Mouse (Mus musculus) spleen, postnatal 14 days (tissue): ENCODE data around the gene Olfr1065.
"Not testable (repeated sequence)": the region's sequence is repeated elsewhere in the genome, so short reads cannot be mapped to it uniquely, and the experiment has no call there.

ENCODE experiments used
- DNase-seq, 2 experiments: peaks; one replicate each; pipeline ENCODE4 v3.0.0; 2021 to 2022; ENCODE audit warnings: low spot score in 2 of 2

The Olfr1065 gene

GRCm38 (mm10) chr2:86450491-86450890 is at the start of gene Olfr1065:
Gene Olfr1065, minus strand, starts transcription at chr2:86450591.
- DNase-seq, result not testable (repeated sequence)

- DNase-seq, result no peak
Measured at GRCm38 (mm10) chr2:86487286-86487685, 36.9 kb upstream of the Olfr1065 start, which contains the start of gene Olfr228. Gene Olfr228, minus strand, starts transcription at chr2:86487386.

DNA sequence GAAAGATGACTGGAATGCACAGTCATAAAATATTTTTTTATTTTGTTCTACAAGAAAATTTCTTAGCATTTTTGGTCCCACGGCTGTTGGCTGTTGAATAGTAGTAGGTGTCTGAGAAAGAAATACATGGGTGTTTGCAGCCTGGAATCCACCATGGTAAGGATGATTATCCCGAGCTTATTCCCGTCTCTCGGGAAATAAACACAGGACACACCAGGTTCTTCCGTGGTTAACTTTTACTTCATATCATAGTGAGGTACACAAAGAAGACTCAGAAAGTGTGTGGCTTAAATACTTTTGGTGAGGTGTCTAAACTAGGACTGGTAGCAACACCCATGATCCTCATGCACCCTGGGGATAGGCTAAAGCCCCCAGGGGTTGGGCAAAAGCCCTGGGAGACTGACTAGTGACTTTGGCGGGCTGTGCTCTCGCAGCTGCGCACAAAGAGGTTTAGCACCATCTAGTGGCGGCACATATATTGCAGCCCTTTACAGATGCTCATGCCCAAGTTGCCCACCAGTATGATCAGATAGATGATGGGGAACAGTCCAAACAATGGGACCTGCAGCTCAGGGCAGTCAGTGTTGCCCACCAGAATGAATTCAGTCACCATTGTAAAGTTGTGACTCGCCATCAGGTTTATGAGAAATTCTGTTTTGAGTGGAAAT is 14.2 kb upstream of the Olfr1065 start:
- DNase-seq, result peak; percentile 2 to 8

GRCm38 (mm10) chr2:86460434-86460833 is 10.0 kb upstream of the Olfr1065 start:
- no peak for DNase-seq

- DNase-seq, result no peak
Measured at GRCm38 (mm10) chr2:86456169-86456568, 5.8 kb upstream of the Olfr1065 start, which contains the start of gene Olfr1066. Gene Olfr1066, minus strand, starts transcription at chr2:86456269.

- DNase-seq, result not testable (repeated sequence)
Measured at GRCm38 (mm10) chr2:86442101-86442500, 8.3 kb downstream of the Olfr1065 start.

DNA sequence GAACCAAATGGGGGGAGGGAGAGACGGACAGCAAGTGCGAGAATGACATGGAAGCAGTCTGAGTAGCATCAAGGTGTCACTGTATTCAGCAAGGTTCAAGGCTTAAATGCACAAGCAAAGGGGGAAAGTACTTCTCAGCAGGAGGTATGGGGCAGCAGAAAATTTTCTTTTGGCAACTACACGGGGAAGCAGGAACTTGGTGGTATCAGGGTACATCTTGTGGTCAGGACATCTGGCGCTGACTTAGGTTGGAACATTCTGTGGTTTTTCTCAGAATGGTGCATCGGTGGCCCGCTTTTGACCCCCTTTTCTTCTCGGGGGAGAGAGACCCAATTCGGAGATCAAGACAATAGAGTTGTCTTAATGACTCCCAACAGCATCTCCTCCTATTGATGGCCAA is 21.9 kb downstream of the Olfr1065 start:
- not testable (repeated sequence) for DNase-seq

GRCm38 (mm10) chr2:86426649-86427048 is 23.7 kb downstream of the Olfr1065 start, which contains the start of gene Olfr1062:
Gene Olfr1062, minus strand, starts transcription at chr2:86426749.
- DNase-seq, result not testable (repeated sequence)

- no peak for DNase-seq
Measured at GRCm38 (mm10) chr2:86413950-86414349, 36.4 kb downstream of the Olfr1065 start, which contains the start of gene Olfr1061. Gene Olfr1061, minus strand, starts transcription at chr2:86414050.

GRCm38 (mm10) chr2:86395114-86395513 is 55.3 kb downstream of the Olfr1065 start:
- no peak for DNase-seq
